Mouse (Mus musculus) layer of hippocampus, postnatal 10 days (tissue): ENCODE results near the gene Zfp428. TPM values are rescaled to one million over a fixed set of nuclear protein-coding genes. Genes with fewer than 3 reads are reported as not detected.

ENCODE experiments used
- DNase-seq, 2 experiments: peaks; one replicate each; pipeline ENCODE4 v3.0.0; 2021; ENCODE audit warnings: low spot score in 2 of 2
- total RNA-seq, 2 experiments: library from RNA; stranded (reverse); gene quantifications; 2 replicates each; pipeline ENCODE4 v1.2.3; 2021

Zfp428 gene
- total RNA-seq, 2 experiments from 2014 or later: 61.3 to 64.6 TPM

GRCm38 (mm10) chr7:24546634-24547389, 40.0 kb downstream of the Zfp428 start:
- peak; percentile 98 to 99 for DNase-seq

GRCm38 (mm10) chr7:24547534-24548036, 40.8 kb downstream of the Zfp428 start:
- DNase-seq: no peak

- no peak for DNase-seq
Measured at GRCm38 (mm10) chr7:24551985-24552759, 45.4 kb downstream of the Zfp428 start.

- DNase-seq: no peak
Measured at GRCm38 (mm10) chr7:24555786-24556185, 49.0 kb downstream of the Zfp428 start.

- no peak for DNase-seq
Measured at GRCm38 (mm10) chr7:24561450-24561849, 54.6 kb downstream of the Zfp428 start.

- no peak for DNase-seq
Measured at GRCm38 (mm10) chr7:24563191-24563836, 56.5 kb downstream of the Zfp428 start.

GRCm38 (mm10) chr7:24563837-24564206, 57.0 kb downstream of the Zfp428 start:
- DNase-seq: no peak

GRCm38 (mm10) chr7:24564607-24565265, 57.9 kb downstream of the Zfp428 start:
- DNase-seq: peak; percentile 72 to 73

Other genes with a start within 250 kb of the Zfp428 start
- 10 to 100 TPM; 11.0 to 13.1 TPM for gene Zfp93, start 236.6 kb upstream of the Zfp428 start, total RNA-seq
- 10 to 100 TPM; 25.1 to 26.7 TPM for gene Zfp61, start 205.8 kb upstream of the Zfp428 start, total RNA-seq
- gene Zfp94, start 190.3 kb upstream of the Zfp428 start, total RNA-seq: 10 to 100 TPM; 13.0 to 15.1 TPM
- gene Tescl, start 173.1 kb upstream of the Zfp428 start, total RNA-seq: not detected
- not detected for gene Lypd5, start 157.8 kb upstream of the Zfp428 start, total RNA-seq
- gene Kcnn4, start 136.7 kb upstream of the Zfp428 start, total RNA-seq: under 1 TPM; 0.33 to 0.46 TPM
- gene Smg9, start 107.4 kb upstream of the Zfp428 start, total RNA-seq: 10 to 100 TPM; 33.5 to 34.3 TPM
- not detected for gene Irgc1, start 54.7 kb upstream of the Zfp428 start, total RNA-seq
- 1 to 10 TPM; 1.3 to 2.3 TPM for gene Plaur, start 44.5 kb upstream of the Zfp428 start, total RNA-seq
- gene Cadm4, start 25.0 kb upstream of the Zfp428 start, total RNA-seq: 100 to 1,000 TPM; 269 to 279 TPM
- not detected for gene AC161166.1, start 5.4 kb downstream of the Zfp428 start, total RNA-seq
- 100 to 1,000 TPM in 1 of 2 experiments, 10 to 100 TPM in 1; 98.5 to 101 TPM for gene Irgq, start 23.7 kb downstream of the Zfp428 start, total RNA-seq
- gene Pinlyp, start 39.1 kb downstream of the Zfp428 start, total RNA-seq: not detected
- 10 to 100 TPM; 37.8 to 39.7 TPM for gene Xrcc1, start 39.3 kb downstream of the Zfp428 start, total RNA-seq
- gene Ethe1, start 80.5 kb downstream of the Zfp428 start, total RNA-seq: 1 to 10 TPM; 7.7 to 8.7 TPM
- 1 to 10 TPM; 8.2 to 8.7 TPM for gene Zfp575, start 80.6 kb downstream of the Zfp428 start, total RNA-seq
- under 1 TPM; 0.37 to 0.60 TPM for gene Phldb3, start 103.8 kb downstream of the Zfp428 start, total RNA-seq
- under 1 TPM; 0.20 to 0.64 TPM for gene Lypd3, start 129.5 kb downstream of the Zfp428 start, total RNA-seq
- not detected for gene Tex101, start 169.7 kb downstream of the Zfp428 start, total RNA-seq
- not detected for gene BC049730, start 202.2 kb downstream of the Zfp428 start, total RNA-seq
- gene Gm4763, start 219.9 kb downstream of the Zfp428 start, total RNA-seq: not detected